In genomic region chr4:108362321-108363261, GRCm38 (mm10) we compare ENCODE assay signal across 9 mouse cellular contexts. TPM values are rescaled to one million over a fixed set of nuclear protein-coding genes. Genes with fewer than 3 reads are reported as not detected.
DNase-seq lines count a peak whose midpoint lies in the region; ATAC-seq lines count a peak whose summit lies in the region.
"Had no signal": no experiment of that assay in that cellular context is flagged by ENCODE, and none has a peak within 500 bp of the region (broad histone marks: within the 10 kb centered on the region; RNA-seq: fewer than 3 reads in every experiment).

No protein-coding gene starts in this region.

- peak overlapping the region; percentile 35 for H3K4me2 ChIP-seq in lung, embryonic 16.5 days (ENCODE audit: low read depth, low read length)

- DNase-seq in lung, postnatal 4 days, result no peak
- peak; percentile 56 for DNase-seq in heart, postnatal 4 days
- DNase-seq in limb, embryonic 10.5 days (ENCODE audit: low spot score), result peak; percentile 88
- DNase-seq in retina, embryonic 14.5 days (ENCODE audit: low spot score), result peak; percentile 82
- DNase-seq in gastrocnemius, postnatal 10 days, result no peak
- no peak for DNase-seq in left cerebral cortex, adult 11 months (ENCODE audit: low spot score)
- DNase-seq in left cerebral cortex, postnatal 25 days (ENCODE audit: low spot score in 2 of 2), result no peak

- H3K4me3 ChIP-seq in lung, embryonic 16.5 days (ENCODE audit: low read length), result no peak overlapping the region
- peak overlapping the region; percentile 32 for H3K4me3 ChIP-seq in limb, embryonic 10.5 days

- peak overlapping the region; percentile 86 for H3K27ac ChIP-seq in lung, embryonic 16.5 days (ENCODE audit: low read length)
- peak overlapping the region; percentile 91 for H3K27ac ChIP-seq in limb, embryonic 10.5 days

- H3K36me3 ChIP-seq in lung, embryonic 16.5 days (ENCODE audit: control insufficient read depth, insufficient read depth, low read length), result no peaks in the 10 kb centered on the region
- H3K36me3 ChIP-seq in limb, embryonic 10.5 days, result no peaks in the 10 kb centered on the region

- 6% methylated on average over 18 of the region's 18 CpGs for WGBS in lung, embryonic 16.5 days
- WGBS in limb, embryonic 10.5 days, result 2% methylated on average over 18 of the region's 18 CpGs

- H3K27me3 ChIP-seq in lung, embryonic 16.5 days (ENCODE audit: control insufficient read depth, insufficient read depth, low read depth, low read length), result no peaks in the 10 kb centered on the region
- H3K27me3 ChIP-seq in limb, embryonic 10.5 days (ENCODE audit: low read depth, poor library complexity, severe bottlenecking), result no peaks in the 10 kb centered on the region

- intact Hi-C loops in left cerebral cortex, postnatal 25 days (cut with DNase I), result no loop called here

- peak; percentile 75 for ATAC-seq in lung, embryonic 16.5 days (ENCODE audit: low read depth)

- no peaks in the 10 kb centered on the region for H3K9me3 ChIP-seq in lung, embryonic 16.5 days (ENCODE audit: control insufficient read depth, low read length)
- no peaks in the 10 kb centered on the region for H3K9me3 ChIP-seq in limb, embryonic 10.5 days (replicated peaks)

- peaks cover 39% of the 10 kb centered on the region for H3K4me1 ChIP-seq in lung, embryonic 16.5 days (replicated peaks; ENCODE audit: control insufficient read depth, insufficient read depth, low read length)
- H3K4me1 ChIP-seq in limb, embryonic 10.5 days, result peaks cover 70% of the 10 kb centered on the region

- peak overlapping the region; percentile 46 for H3K9ac ChIP-seq in lung, embryonic 16.5 days (ENCODE audit: low read length)

RNA-seq across cellular contexts. Expression of gene Shisal2a, which starts 20.6 kb away (rescaled TPM):
- polyA plus RNA-seq in lung, embryonic 16.5 days (2015; fragmentation: Nextera tagmentation; extraction: Ambion mirVana), result 0.55 and 1.2 TPM in 2 replicates
- under 1 TPM; 0.50 TPM for total RNA-seq in heart, postnatal 4 days (2021)
- 1.5 and 5.6 TPM in 2 replicates for polyA plus RNA-seq in limb, embryonic 10.5 days (2016; fragmentation: Nextera tagmentation; extraction: Ambion mirVana)
- not detected for total RNA-seq in gastrocnemius, postnatal 10 days (2021)
- not detected for total RNA-seq in left cerebral cortex, postnatal 25 days (2021)
- total RNA-seq: neutrophil, adult 5-6 weeks had no signal

RNA-seq across cellular contexts. Expression of gene Coa7, which starts 34.7 kb away (rescaled TPM):
- 39.2 and 43.1 TPM in 2 replicates for polyA plus RNA-seq in lung, embryonic 16.5 days (2015; fragmentation: Nextera tagmentation; extraction: Ambion mirVana)
- 10 to 100 TPM; 41.1 to 46.8 TPM for total RNA-seq in heart, postnatal 4 days (2021)
- 68.2 and 71.3 TPM in 2 replicates for polyA plus RNA-seq in limb, embryonic 10.5 days (2016; fragmentation: Nextera tagmentation; extraction: Ambion mirVana)
- 10 to 100 TPM; 21.7 to 24.4 TPM for total RNA-seq in gastrocnemius, postnatal 10 days (2021)
- total RNA-seq in left cerebral cortex, postnatal 25 days (2021), result 10 to 100 TPM; 26.5 to 29.6 TPM

RNA-seq across cellular contexts. Expression of gene Gpx7, which starts 44.2 kb away (rescaled TPM):
- polyA plus RNA-seq in lung, embryonic 16.5 days (2015; fragmentation: Nextera tagmentation; extraction: Ambion mirVana), result 89.7 and 90.6 TPM in 2 replicates
- total RNA-seq in heart, postnatal 4 days (2021), result 10 to 100 TPM; 27.5 to 30.6 TPM
- 40.6 and 44.3 TPM in 2 replicates for polyA plus RNA-seq in limb, embryonic 10.5 days (2016; fragmentation: Nextera tagmentation; extraction: Ambion mirVana)
- 10 to 100 TPM; 20.7 to 29.0 TPM for total RNA-seq in gastrocnemius, postnatal 10 days (2021)
- 1 to 10 TPM; 5.5 to 6.2 TPM for total RNA-seq in left cerebral cortex, postnatal 25 days (2021)

Comparison
In these comparisons a context has a peak if more than half of its experiments do, and no peak if none do; other contexts are left out.
1. DNase-seq: peak in heart, postnatal 4 days (single experiment), limb, embryonic 10.5 days (single experiment) and retina, embryonic 14.5 days (single experiment); none in lung, postnatal 4 days (0 of 2), gastrocnemius, postnatal 10 days (single experiment), left cerebral cortex, adult 11 months (single experiment) and left cerebral cortex, postnatal 25 days (0 of 2).